Mouse (Mus musculus) forebrain, embryonic 11.5 days (tissue): Measurements from ENCODE around the gene Spock2. TPM values are rescaled to one million over a fixed set of nuclear protein-coding genes. Genes with fewer than 3 reads are reported as not detected.

ENCODE experiments used
- ATAC-seq: fragments of 200-750 bp; cut with Nextera tagmentation; replicated peaks from 2 replicates; pipeline ENCODE4 v1.8.0; 2017; ENCODE audit warnings: moderate TSS enrichment; ENCODE audit not compliant: low FRiP score
- DNase-seq: peaks from one replicate; pipeline ENCODE4 v3.0.0-alpha.2; 2017; ENCODE audit warnings: low spot score
- H3K27ac ChIP-seq: fragments of 300-500 bp; sonication (generic); 2 replicates; pipeline ENCODE4 v1.5.1; 2014; ENCODE audit warnings: low read depth, low read length
- H3K27me3 ChIP-seq: fragments of 300-500 bp; sonication (generic); 2 replicates; pipeline ENCODE4 v1.6.1; 2014; ENCODE audit warnings: mild to moderate bottlenecking, low read length, mixed read lengths; ENCODE audit not compliant: control insufficient read depth, insufficient read depth
- H3K36me3 ChIP-seq: fragments of 300-500 bp; sonication (generic); 2 replicates; pipeline ENCODE4 v1.6.1; 2014; ENCODE audit warnings: mild to moderate bottlenecking, low read length, moderate library complexity, mixed read lengths; ENCODE audit not compliant: control insufficient read depth, insufficient read depth
- H3K4me1 ChIP-seq: fragments of 300-500 bp; sonication (generic); replicated peaks from 2 replicates; pipeline ENCODE4 v1.6.1; 2014; ENCODE audit warnings: low read length, mixed read lengths; ENCODE audit not compliant: control insufficient read depth, insufficient read depth
- H3K4me2 ChIP-seq: fragments of 300-500 bp; sonication (generic); 2 replicates; pipeline ENCODE4 v1.6.1; 2014; ENCODE audit warnings: low read depth, mild to moderate bottlenecking, low read length, moderate library complexity, mixed read lengths; ENCODE audit not compliant: severe bottlenecking
- H3K4me3 ChIP-seq: fragments of 300-500 bp; sonication (generic); 2 replicates; pipeline ENCODE4 v1.5.1; 2014; ENCODE audit warnings: low read depth, low read length
- H3K9ac ChIP-seq: fragments of 300-500 bp; sonication (generic); 2 replicates; pipeline ENCODE4 v1.6.1; 2014; ENCODE audit warnings: low read length
- H3K9me3 ChIP-seq: fragments of 300-500 bp; sonication (generic); 2 replicates; pipeline ENCODE4 v1.6.1; 2016; ENCODE audit warnings: low read length, mixed read lengths; ENCODE audit not compliant: control insufficient read depth
- whole genome bisulfite sequencing: fragments of 180-500 bp; shearing (Covaris S2); extraction: QIAGEN DNeasy Blood & Tissue Kit; methylation state at CpG from one replicate; pipeline ENCODE4 v1.1.7; 2014; 5-methylcytosine and 5-hydroxymethylcytosine counted together
- polyA plus RNA-seq: library from polyadenylated mRNA; unstranded; fragments of >200 nt; fragmentation: Nextera tagmentation; extraction: Ambion mirVana; gene quantifications from 2 replicates; pipeline ENCODE4 v1.2.1, GENCODE M21; 2014

Gene Spock2
- polyA plus RNA-seq, 1 experiment from 2014 or later: 5.5 TPM

GRCm38 (mm10) chr10:60080601-60080981, 25.4 kb upstream of the Spock2 start:
- Histone ChIP-seq H3K27me3 (no peaks in the 10 kb centered on the region), H3K4me1 (0 out of 2 replicates have a peak, but pooled peaks cover 2% of the 10 kb centered on the region), H3K9ac (no peak overlapping the region), H3K27ac (no peak overlapping the region), H3K4me2 (no peak overlapping the region), H3K9me3 (no peaks in the 10 kb centered on the region), H3K4me3 (no peak overlapping the region), H3K36me3 (no peaks in the 10 kb centered on the region)
- no peak for DNase-seq
- 74% methylated on average over 5 of the region's 5 CpGs for WGBS
- ATAC-seq: no peak

GRCm38 (mm10) chr10:60080982-60081825, 24.8 kb upstream of the Spock2 start:
- 0 out of 2 replicates have a peak, but pooled peaks cover 2% of the 10 kb centered on the region for H3K4me1 ChIP-seq
- no peak overlapping the region for H3K4me3 ChIP-seq
- H3K4me2 ChIP-seq: no peak overlapping the region
- no peaks in the 10 kb centered on the region for H3K9me3 ChIP-seq
- H3K9ac ChIP-seq: no peak overlapping the region
- no peaks in the 10 kb centered on the region for H3K27me3 ChIP-seq
- no peak overlapping the region for H3K27ac ChIP-seq
- ATAC-seq (no peak), DNase-seq (no peak)
- WGBS: 80% methylated on average over 21 of the region's 21 CpGs
- H3K36me3 ChIP-seq: no peaks in the 10 kb centered on the region

- Histone ChIP-seq H3K4me3 (no peak overlapping the region), H3K4me1 (0 out of 2 replicates have a peak, but pooled peaks cover 2% of the 10 kb centered on the region), H3K27me3 (no peaks in the 10 kb centered on the region), H3K36me3 (no peaks in the 10 kb centered on the region), H3K9ac (no peak overlapping the region), H3K4me2 (no peak overlapping the region), H3K9me3 (no peaks in the 10 kb centered on the region), H3K27ac (no peak overlapping the region)
- DNase-seq (no peak), ATAC-seq (no peak)
- WGBS: 77% methylated on average over 5 of the region's 5 CpGs
Observed at GRCm38 (mm10) chr10:60081905-60082304, 24.1 kb upstream of the Spock2 start.

GRCm38 (mm10) chr10:60084065-60084464, 22.0 kb upstream of the Spock2 start:
- no peak overlapping the region for H3K4me2 ChIP-seq

GRCm38 (mm10) chr10:60092311-60092710, 13.7 kb upstream of the Spock2 start:
- H3K27ac ChIP-seq: no peak overlapping the region

More at GRCm38 (mm10) chr10:60084065-60084464, 22.0 kb upstream of the Spock2 start:
- Histone ChIP-seq H3K9ac (no peak overlapping the region), H3K4me1 (0 out of 2 replicates have a peak, but pooled peaks cover 2% of the 10 kb centered on the region), H3K9me3 (no peaks in the 10 kb centered on the region), H3K36me3 (no peaks in the 10 kb centered on the region), H3K27me3 (no peaks in the 10 kb centered on the region), H3K4me3 (no peak overlapping the region), H3K27ac (no peak overlapping the region)
- DNase-seq: no peak
- no peak for ATAC-seq
- 93% methylated on average over 4 of the region's 4 CpGs for WGBS

GRCm38 (mm10) chr10:60093751-60094150, 12.3 kb upstream of the Spock2 start:
- no peak overlapping the region for H3K27ac ChIP-seq
- no peaks in the 10 kb centered on the region for H3K36me3 ChIP-seq
- H3K4me2 ChIP-seq: no peak overlapping the region
- H3K9ac ChIP-seq: no peak overlapping the region
- 92% methylated on average over 2 of the region's 2 CpGs for WGBS
- DNase-seq (no peak), ATAC-seq (no peak)
- no peak overlapping the region for H3K4me3 ChIP-seq
- H3K4me1 ChIP-seq: no peaks in the 10 kb centered on the region
- H3K9me3 ChIP-seq: no peaks in the 10 kb centered on the region
- no peaks in the 10 kb centered on the region for H3K27me3 ChIP-seq

More at GRCm38 (mm10) chr10:60092311-60092710, 13.7 kb upstream of the Spock2 start:
- Histone ChIP-seq H3K9ac (no peak overlapping the region), H3K36me3 (no peaks in the 10 kb centered on the region), H3K4me3 (no peak overlapping the region), H3K4me2 (no peak overlapping the region), H3K4me1 (no peaks in the 10 kb centered on the region), H3K9me3 (no peaks in the 10 kb centered on the region), H3K27me3 (no peaks in the 10 kb centered on the region)
- WGBS: 77% methylated on average over 2 of the region's 2 CpGs
- DNase-seq (no peak), ATAC-seq (no peak)

- no peak for ATAC-seq
- H3K4me1 ChIP-seq: no peaks in the 10 kb centered on the region
- no peak overlapping the region for H3K27ac ChIP-seq
- no peaks in the 10 kb centered on the region for H3K9me3 ChIP-seq
- WGBS: 93% methylated on average over 2 of the region's 2 CpGs
- no peak for DNase-seq
- H3K4me2 ChIP-seq: no peak overlapping the region
- H3K36me3 ChIP-seq: no peaks in the 10 kb centered on the region
- H3K9ac ChIP-seq: no peak overlapping the region
- no peaks in the 10 kb centered on the region for H3K27me3 ChIP-seq
- no peak overlapping the region for H3K4me3 ChIP-seq
Observed at GRCm38 (mm10) chr10:60095558-60095957, 10.5 kb upstream of the Spock2 start.

GRCm38 (mm10) chr10:60096302-60096701, 9.7 kb upstream of the Spock2 start:
- DNase-seq (no peak), ATAC-seq (no peak)
- Histone ChIP-seq H3K9me3 (no peaks in the 10 kb centered on the region), H3K4me2 (no peak overlapping the region), H3K9ac (no peak overlapping the region), H3K36me3 (no peaks in the 10 kb centered on the region), H3K27ac (no peak overlapping the region), H3K4me3 (no peak overlapping the region), H3K27me3 (no peaks in the 10 kb centered on the region), H3K4me1 (no peaks in the 10 kb centered on the region)
- WGBS: 79% methylated on average over 1 of the region's 1 CpGs

GRCm38 (mm10) chr10:60097146-60097545, 8.9 kb upstream of the Spock2 start:
- H3K27me3 ChIP-seq: no peaks in the 10 kb centered on the region
- H3K9ac ChIP-seq: no peak overlapping the region
- H3K9me3 ChIP-seq: no peaks in the 10 kb centered on the region
- H3K27ac ChIP-seq: no peak overlapping the region
- 92% methylated on average over 9 of the region's 9 CpGs for WGBS
- H3K4me3 ChIP-seq: no peak overlapping the region
- no peak overlapping the region for H3K4me2 ChIP-seq
- no peaks in the 10 kb centered on the region for H3K4me1 ChIP-seq
- DNase-seq (no peak), ATAC-seq (no peak)
- no peaks in the 10 kb centered on the region for H3K36me3 ChIP-seq
